Mouse (Mus musculus) midbrain, embryonic 15.5 days (tissue): ENCODE data around the gene Zup1. TPM values are rescaled to one million over a fixed set of nuclear protein-coding genes. Genes with fewer than 3 reads are reported as not detected.
"Not testable (repeated sequence)": the region's sequence is repeated elsewhere in the genome, so short reads cannot be mapped to it uniquely, and the experiment has no call there.

Source experiments
- ATAC-seq: fragments of 200-750 bp; cut with Nextera tagmentation; replicated peaks from 2 replicates; pipeline ENCODE4 v1.8.0; 2017; ENCODE audit warnings: moderate TSS enrichment
- H3K27ac ChIP-seq: fragments of 300-500 bp; sonication (generic); 2 replicates; pipeline ENCODE4 v1.5.1; 2015; ENCODE audit warnings: mild to moderate bottlenecking, inconsistent platforms
- H3K27me3 ChIP-seq: fragments of 300-500 bp; sonication (generic); replicated peaks from 2 replicates; pipeline ENCODE4 v1.6.1; 2015; ENCODE audit warnings: inconsistent platforms
- H3K36me3 ChIP-seq: fragments of 300-500 bp; sonication (generic); replicated peaks from 2 replicates; pipeline ENCODE4 v1.6.1; 2015; ENCODE audit warnings: inconsistent platforms
- H3K4me1 ChIP-seq: fragments of 300-500 bp; sonication (generic); 2 replicates; pipeline ENCODE4 v1.6.1; 2015; ENCODE audit warnings: inconsistent platforms
- H3K4me2 ChIP-seq: fragments of 300-500 bp; sonication (generic); 2 replicates; pipeline ENCODE4 v1.6.1; 2015; ENCODE audit warnings: inconsistent platforms, mild to moderate bottlenecking, moderate library complexity
- H3K4me3 ChIP-seq: fragments of 300-500 bp; sonication (generic); 2 replicates; pipeline ENCODE4 v1.5.1; 2015; ENCODE audit warnings: mild to moderate bottlenecking, inconsistent platforms
- H3K9ac ChIP-seq: fragments of 300-500 bp; sonication (generic); 2 replicates; pipeline ENCODE4 v1.6.1; 2015; ENCODE audit warnings: mild to moderate bottlenecking, inconsistent platforms
- H3K9me3 ChIP-seq: fragments of 300-500 bp; sonication (generic); 2 replicates; pipeline ENCODE4 v1.6.1; 2016; ENCODE audit warnings: inconsistent platforms
- WGBS: fragments of 180-500 bp; shearing (Covaris S2); methylation state at CpG from one replicate; pipeline ENCODE4 v1.1.7; 2015; ENCODE audit warnings: mixed read lengths; 5-methylcytosine and 5-hydroxymethylcytosine counted together
- polyA plus RNA-seq: library from polyadenylated mRNA; unstranded; fragments of >200 nt; fragmentation: Nextera tagmentation; extraction: Ambion mirVana; gene quantifications from 2 replicates; pipeline ENCODE4 v1.2.1, GENCODE M21; 2015

The Zup1 gene
- 19.2 and 22.4 TPM in 2 replicates for polyA plus RNA-seq

- H3K4me1 ChIP-seq: peaks cover 24% of the 10 kb centered on the region
- H3K9me3 ChIP-seq: no peaks in the 10 kb centered on the region
- peak; percentile 98 for ATAC-seq
- peak within 1 kb of the TSS; percentile 75 for H3K4me2 ChIP-seq
- WGBS: 2% methylated on average over 42 of the region's 42 CpGs
- H3K4me3 ChIP-seq: peak within 1 kb of the TSS; percentile 96
- no peaks in the 10 kb centered on the region for H3K27me3 ChIP-seq
- H3K36me3 ChIP-seq: no peaks in the 10 kb centered on the region
- peak within 1 kb of the TSS; percentile 80 for H3K27ac ChIP-seq
- peak within 1 kb of the TSS; percentile 95 for H3K9ac ChIP-seq
Observed at GRCm38 (mm10) chr10:33950803-33951583, at the start of gene Zup1. Gene Zup1, minus strand, starts transcription at chr10:33951269.

GRCm38 (mm10) chr10:33998397-33998796 lies 47.3 kb upstream of the Zup1 start:
- H3K4me1 ChIP-seq: no peaks in the 10 kb centered on the region
- H3K4me3 ChIP-seq: no peak overlapping the region
- H3K36me3 ChIP-seq: peaks cover 53% of the 10 kb centered on the region
- no peak overlapping the region for H3K9ac ChIP-seq
- H3K9me3 ChIP-seq: no peaks in the 10 kb centered on the region
- H3K4me2 ChIP-seq: no peak overlapping the region
- no peaks in the 10 kb centered on the region for H3K27me3 ChIP-seq
- no peak for ATAC-seq
- H3K27ac ChIP-seq: no peak overlapping the region

- not testable (repeated sequence) for H3K4me3 ChIP-seq, ATAC-seq, H3K4me2 ChIP-seq, H3K27ac ChIP-seq, H3K9ac ChIP-seq, H3K27me3 ChIP-seq, H3K9me3 ChIP-seq, H3K4me1 ChIP-seq
- peaks cover 51% of the 10 kb centered on the region; the same call in 1 of the 2 replicates for H3K36me3 ChIP-seq
- 94% methylated on average over 6 of the region's 8 CpGs for WGBS
Observed at GRCm38 (mm10) chr10:33996686-33997085, 45.6 kb upstream of the Zup1 start.

- Histone ChIP-seq H3K4me1 (no peaks in the 10 kb centered on the region), H3K9ac (no peak overlapping the region), H3K27me3 (no peaks in the 10 kb centered on the region), H3K4me3 (no peak overlapping the region), H3K36me3 (peaks cover 11% of the 10 kb centered on the region; the same call in 1 of the 2 replicates), H3K27ac (no peak overlapping the region), H3K4me2 (no peak overlapping the region), H3K9me3 (no peaks in the 10 kb centered on the region)
- 18% methylated on average over 4 of the region's 4 CpGs for WGBS
- ATAC-seq: peak; percentile 86
Observed at GRCm38 (mm10) chr10:33986771-33987170, 35.7 kb upstream of the Zup1 start.

- Histone ChIP-seq H3K4me1 (no peaks in the 10 kb centered on the region), H3K4me3 (no peak overlapping the region), H3K9ac (no peak overlapping the region), H3K4me2 (no peak overlapping the region), H3K36me3 (no peaks in the 10 kb centered on the region), H3K9me3 (no peaks in the 10 kb centered on the region), H3K27ac (no peak overlapping the region), H3K27me3 (no peaks in the 10 kb centered on the region)
- WGBS: 94% methylated on average over 7 of the region's 7 CpGs
- ATAC-seq: no peak
Observed at GRCm38 (mm10) chr10:33974781-33975494, 23.9 kb upstream of the Zup1 start.

GRCm38 (mm10) chr10:33952509-33952908 lies 1.4 kb upstream of the Zup1 start:
- no peak overlapping the region for H3K27ac ChIP-seq

GRCm38 (mm10) chr10:33946336-33946735 lies 4.7 kb downstream of the Zup1 start:
- peaks cover 24% of the 10 kb centered on the region for H3K4me1 ChIP-seq
- no peak overlapping the region for H3K27ac ChIP-seq
- 92% methylated on average over 2 of the region's 2 CpGs for WGBS
- no peak overlapping the region for H3K4me2 ChIP-seq
- H3K27me3 ChIP-seq: no peaks in the 10 kb centered on the region
- no peak for ATAC-seq
- H3K9ac ChIP-seq: no peak overlapping the region
- no peak overlapping the region for H3K4me3 ChIP-seq
- H3K9me3 ChIP-seq: no peaks in the 10 kb centered on the region
- no peaks in the 10 kb centered on the region for H3K36me3 ChIP-seq

More at GRCm38 (mm10) chr10:33952509-33952908, 1.4 kb upstream of the Zup1 start:
- Histone ChIP-seq H3K4me2 (no peak overlapping the region), H3K9ac (no peak overlapping the region), H3K27me3 (no peaks in the 10 kb centered on the region), H3K36me3 (no peaks in the 10 kb centered on the region), H3K9me3 (no peaks in the 10 kb centered on the region), H3K4me1 (peaks cover 20% of the 10 kb centered on the region), H3K4me3 (no peak overlapping the region)
- ATAC-seq: no peak
- WGBS: 83% methylated on average over 3 of the region's 3 CpGs

GRCm38 (mm10) chr10:33945390-33945789 lies 5.7 kb downstream of the Zup1 start:
- 88% methylated on average over 3 of the region's 3 CpGs for WGBS
- Histone ChIP-seq H3K4me1 (peaks cover 23% of the 10 kb centered on the region), H3K27me3 (no peaks in the 10 kb centered on the region), H3K27ac (no peak overlapping the region), H3K36me3 (no peaks in the 10 kb centered on the region; the same call in 1 of the 2 replicates), H3K4me2 (no peak overlapping the region), H3K9ac (no peak overlapping the region), H3K4me3 (no peak overlapping the region), H3K9me3 (no peaks in the 10 kb centered on the region)
- no peak for ATAC-seq

- H3K27me3 ChIP-seq: no peaks in the 10 kb centered on the region
- no peak overlapping the region for H3K4me2 ChIP-seq
- no peak overlapping the region for H3K4me3 ChIP-seq
- H3K27ac ChIP-seq: no peak overlapping the region
- no peak for ATAC-seq
- H3K9me3 ChIP-seq: no peaks in the 10 kb centered on the region
- H3K9ac ChIP-seq: no peak overlapping the region
- H3K4me1 ChIP-seq: no peaks in the 10 kb centered on the region
- H3K36me3 ChIP-seq: peaks cover 14% of the 10 kb centered on the region; the same call in 1 of the 2 replicates
Observed at GRCm38 (mm10) chr10:33940702-33941101, 10.4 kb downstream of the Zup1 start.

GRCm38 (mm10) chr10:33905489-33905888 lies 45.6 kb downstream of the Zup1 start:
- 8% methylated on average over 6 of the region's 6 CpGs for WGBS
- peak overlapping the region; percentile 43 for H3K4me3 ChIP-seq
- peak overlapping the region; percentile 23; the same call in 1 of the 2 replicates for H3K9ac ChIP-seq
- no peaks in the 10 kb centered on the region for H3K27me3 ChIP-seq
- H3K27ac ChIP-seq: no peak overlapping the region
- H3K4me1 ChIP-seq: no peaks in the 10 kb centered on the region
- peak overlapping the region; percentile 79 for H3K4me2 ChIP-seq
- ATAC-seq: peak; percentile 52
- no peaks in the 10 kb centered on the region for H3K36me3 ChIP-seq
- H3K9me3 ChIP-seq: no peaks in the 10 kb centered on the region

- peak; percentile 100 for ATAC-seq
- no peaks in the 10 kb centered on the region for H3K4me1 ChIP-seq
- H3K27ac ChIP-seq: no peak within 1 kb of the TSS
- 6% methylated on average over 17 of the region's 17 CpGs for WGBS
- H3K27me3 ChIP-seq: no peaks in the 10 kb centered on the region
- H3K9me3 ChIP-seq: no peaks in the 10 kb centered on the region
- H3K4me3 ChIP-seq: peak within 1 kb of the TSS; percentile 43
- peak within 1 kb of the TSS; percentile 23 for H3K9ac ChIP-seq
- H3K36me3 ChIP-seq: no peaks in the 10 kb centered on the region
- peak within 1 kb of the TSS; percentile 79 for H3K4me2 ChIP-seq
Observed at GRCm38 (mm10) chr10:33904530-33905481, 46.3 kb downstream of the Zup1 start, which contains the start of gene Rsph4a. Gene Rsph4a, plus strand, starts transcription at chr10:33905111.

- H3K27me3 ChIP-seq, H3K9ac ChIP-seq, H3K9me3 ChIP-seq, H3K27ac ChIP-seq, H3K4me2 ChIP-seq, H3K36me3 ChIP-seq, H3K4me3 ChIP-seq, ATAC-seq, H3K4me1 ChIP-seq: not testable (repeated sequence)
- 83% methylated on average over 1 of the region's 1 CpGs for WGBS
Observed at GRCm38 (mm10) chr10:33901520-33901919, 49.5 kb downstream of the Zup1 start.
